Mouse (Mus musculus) midbrain, embryonic 13.5 days (tissue): ENCODE measurements around the gene Heca. TPM values are rescaled to one million over a fixed set of nuclear protein-coding genes. Genes with fewer than 3 reads are reported as not detected.
A peak's percentile ranks its signal among the peaks of the same experiment; 100 is the strongest.

Experiments
- ATAC-seq: fragments of 200-750 bp; cut with Nextera tagmentation; 2 replicates; pipeline ENCODE4 v1.8.0; 2017; ENCODE audit warnings: mild to moderate bottlenecking, moderate TSS enrichment, moderate library complexity
- H3K27ac ChIP-seq: fragments of 300-500 bp; sonication (generic); 2 replicates; pipeline ENCODE4 v1.5.1; 2015; ENCODE audit warnings: inconsistent platforms, mild to moderate bottlenecking, moderate library complexity
- H3K27me3 ChIP-seq: fragments of 300-500 bp; sonication (generic); 2 replicates; pipeline ENCODE4 v1.6.1; 2015; ENCODE audit warnings: mild to moderate bottlenecking, inconsistent platforms
- H3K36me3 ChIP-seq: fragments of 300-500 bp; sonication (generic); 2 replicates; pipeline ENCODE4 v1.6.1; 2015; ENCODE audit warnings: mild to moderate bottlenecking, inconsistent platforms
- H3K4me1 ChIP-seq: fragments of 300-500 bp; sonication (generic); replicated peaks from 2 replicates; pipeline ENCODE4 v1.6.1; 2015; ENCODE audit warnings: inconsistent platforms
- H3K4me2 ChIP-seq: fragments of 300-500 bp; sonication (generic); replicated peaks from 2 replicates; pipeline ENCODE4 v1.6.1; 2015; ENCODE audit warnings: moderate library complexity, mild to moderate bottlenecking, inconsistent platforms
- H3K4me3 ChIP-seq: fragments of 300-500 bp; sonication (generic); replicated peaks from 2 replicates; pipeline ENCODE4 v1.5.1; 2015; ENCODE audit warnings: mild to moderate bottlenecking, inconsistent platforms
- H3K9ac ChIP-seq: fragments of 300-500 bp; sonication (generic); replicated peaks from 2 replicates; pipeline ENCODE4 v1.6.1; 2015; ENCODE audit warnings: mild to moderate bottlenecking, inconsistent platforms
- H3K9me3 ChIP-seq: fragments of 300-500 bp; sonication (generic); 2 replicates; pipeline ENCODE4 v1.6.1; 2016; ENCODE audit warnings: mild to moderate bottlenecking, inconsistent platforms
- WGBS: fragments of 180-500 bp; shearing (Covaris S2); methylation state at CpG from one replicate; pipeline ENCODE4 v1.1.7; 2015; 5-methylcytosine and 5-hydroxymethylcytosine counted together
- polyA plus RNA-seq: library from polyadenylated mRNA; unstranded; fragments of >200 nt; fragmentation: Nextera tagmentation; extraction: Ambion mirVana; gene quantifications from 2 replicates; pipeline ENCODE4 v1.2.1, GENCODE M21; 2015

Heca gene
- polyA plus RNA-seq, 1 experiment from 2014 or later: 4.3 TPM

DNA sequence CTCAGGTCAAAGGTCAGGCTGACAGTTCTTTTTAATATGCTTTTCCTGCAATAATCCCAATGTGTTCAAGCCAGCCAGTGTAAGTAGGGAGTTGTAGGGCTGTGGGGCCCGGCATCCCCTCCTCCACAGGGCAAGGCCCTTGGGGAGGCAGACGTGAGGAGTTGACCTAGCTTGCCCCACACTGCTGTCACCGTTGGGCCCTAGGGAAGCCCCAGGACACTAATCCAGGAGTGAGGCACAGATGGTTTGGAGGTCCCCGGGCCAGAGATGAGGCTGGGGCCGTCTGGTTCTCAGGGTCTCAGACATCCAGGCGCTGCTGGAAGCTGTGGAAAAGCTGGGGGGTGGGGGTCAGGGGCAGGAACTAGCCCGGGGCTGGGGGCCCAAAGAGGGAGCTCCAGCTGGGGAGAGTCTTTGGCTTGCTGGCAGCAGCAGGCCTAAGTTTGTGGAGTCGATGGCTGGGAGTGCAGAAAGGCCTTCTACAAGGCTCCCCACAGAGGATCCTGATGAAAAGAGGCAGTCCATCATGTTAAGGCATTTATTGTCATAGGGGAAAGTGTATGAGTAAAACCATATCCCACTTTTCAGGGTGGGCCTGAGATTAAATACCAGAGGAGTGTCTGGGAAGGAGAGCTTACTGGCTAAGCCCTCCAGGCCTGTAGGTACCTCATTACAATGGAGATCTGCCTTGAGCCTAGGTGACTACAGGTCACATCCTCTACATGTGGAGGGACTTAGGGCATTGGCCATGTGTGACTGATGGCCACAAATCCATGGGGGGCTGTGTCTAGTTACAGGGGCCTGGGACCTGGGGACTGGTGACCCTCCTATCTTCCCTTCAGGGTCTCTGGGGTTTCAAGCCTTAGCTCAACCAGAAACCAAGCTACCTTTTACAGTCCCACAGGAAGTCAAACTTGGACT, 69.6 kb downstream of the Heca start:
- ATAC-seq: peak; percentile 60; the same call in 1 of the 2 replicates
- no peaks in the 10 kb centered on the region for H3K36me3 ChIP-seq

DNA sequence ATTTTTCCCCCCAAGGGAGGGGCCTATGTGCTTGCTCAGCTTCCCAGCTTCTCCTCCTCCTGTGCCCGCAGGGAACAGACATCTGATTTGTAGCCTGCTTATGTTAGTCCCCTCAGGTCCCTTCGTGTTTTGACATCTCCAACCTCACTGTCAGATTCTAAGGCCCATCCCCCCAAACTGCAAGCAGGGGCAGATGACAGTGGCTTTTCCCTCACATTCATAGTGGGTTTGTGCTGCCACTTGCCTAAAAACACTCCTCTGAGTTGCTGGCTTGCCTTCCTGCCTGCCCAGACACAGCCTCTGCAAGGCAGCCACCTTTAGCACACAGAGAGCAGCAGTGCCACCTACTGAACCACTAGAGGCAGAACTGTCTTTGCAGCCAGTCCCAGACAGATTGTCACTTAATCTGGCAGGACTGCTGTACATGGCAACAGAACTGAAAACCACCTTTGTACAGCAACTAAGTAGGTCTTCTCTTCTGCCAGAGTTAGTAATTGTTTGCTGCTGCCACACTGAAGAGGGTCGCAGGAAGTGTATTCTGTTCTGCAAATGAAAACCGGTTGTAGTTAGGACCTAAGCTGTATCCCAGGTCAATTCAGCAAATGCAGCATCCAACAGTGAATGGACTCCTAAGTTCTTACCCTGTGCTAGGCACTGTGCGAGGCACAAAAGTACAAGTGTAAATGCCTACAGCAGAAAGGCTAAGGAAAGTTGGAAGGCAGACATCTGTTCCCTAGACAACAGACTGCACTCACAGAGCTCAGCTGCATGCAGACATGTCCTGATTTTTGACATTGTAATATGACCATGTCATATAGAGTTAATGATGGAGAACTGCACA, 77.8 kb downstream of the Heca start:
- H3K4me1 ChIP-seq: peaks cover 6% of the 10 kb centered on the region
- no peaks in the 10 kb centered on the region for H3K27me3 ChIP-seq
- H3K4me2 ChIP-seq: no peak overlapping the region
- H3K36me3 ChIP-seq: no peaks in the 10 kb centered on the region
- peak; percentile 99 for ATAC-seq
- WGBS: 30% methylated on average over 5 of the region's 5 CpGs
- no peak overlapping the region for H3K9ac ChIP-seq
- H3K27ac ChIP-seq: 0 out of 2 replicates have a peak overlapping the region, but pooled peaks have one; percentile 14
- H3K9me3 ChIP-seq: no peaks in the 10 kb centered on the region
- no peak overlapping the region for H3K4me3 ChIP-seq

More for the DNA sequence above, 69.6 kb downstream of the Heca start:
- H3K27me3 ChIP-seq: no peaks in the 10 kb centered on the region
- peaks cover 5% of the 10 kb centered on the region; the same call in 1 of the 2 replicates for H3K4me1 ChIP-seq
- no peak overlapping the region for H3K4me2 ChIP-seq
- WGBS: 41% methylated on average over 8 of the region's 8 CpGs
- H3K9ac ChIP-seq: no peak overlapping the region
- no peak overlapping the region for H3K4me3 ChIP-seq
- H3K27ac ChIP-seq: no peak overlapping the region
- no peaks in the 10 kb centered on the region for H3K9me3 ChIP-seq

DNA sequence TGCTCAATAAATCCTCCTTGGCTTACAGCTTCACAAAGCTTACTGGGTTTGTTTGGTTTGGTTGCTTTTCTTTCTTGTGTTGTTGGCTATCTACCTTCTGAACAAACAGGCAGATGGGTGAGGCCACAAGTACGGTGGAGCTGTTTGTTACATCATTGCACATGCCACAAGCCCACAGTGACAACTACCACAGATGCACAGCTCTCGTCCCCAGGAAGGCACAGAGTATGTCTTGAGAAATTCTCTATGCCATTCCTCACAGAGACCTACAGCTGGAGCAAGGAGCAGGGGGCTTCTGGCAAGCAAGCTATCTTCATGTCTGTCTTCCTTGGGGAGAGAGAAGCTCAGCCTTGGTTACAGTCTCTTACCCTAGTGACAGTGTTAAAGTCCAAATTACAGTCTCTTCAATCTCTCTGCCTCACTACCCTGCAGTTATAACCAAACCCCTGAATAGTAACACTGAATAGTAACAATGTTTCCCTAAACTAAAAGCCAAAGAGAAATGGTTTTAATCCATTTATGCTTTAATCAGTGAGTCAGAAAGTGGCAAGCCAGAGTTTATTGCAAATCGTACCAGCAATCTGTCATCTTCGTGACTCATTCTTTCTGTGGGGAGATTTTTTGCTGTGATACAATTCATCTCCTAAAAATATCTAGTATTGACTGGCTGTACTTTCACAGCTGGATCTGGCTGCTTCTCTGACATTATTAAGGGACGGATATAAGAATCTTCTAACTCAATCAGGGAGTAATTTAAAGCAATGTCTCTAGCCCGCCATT, 87.0 kb downstream of the Heca start:
- Histone ChIP-seq H3K27ac (no peak overlapping the region), H3K4me1 (no peaks in the 10 kb centered on the region), H3K4me3 (no peak overlapping the region), H3K27me3 (no peaks in the 10 kb centered on the region), H3K36me3 (no peaks in the 10 kb centered on the region), H3K9ac (no peak overlapping the region), H3K4me2 (no peak overlapping the region), H3K9me3 (no peaks in the 10 kb centered on the region)
- no peak for ATAC-seq
- 86% methylated on average over 6 of the region's 6 CpGs for WGBS

DNA sequence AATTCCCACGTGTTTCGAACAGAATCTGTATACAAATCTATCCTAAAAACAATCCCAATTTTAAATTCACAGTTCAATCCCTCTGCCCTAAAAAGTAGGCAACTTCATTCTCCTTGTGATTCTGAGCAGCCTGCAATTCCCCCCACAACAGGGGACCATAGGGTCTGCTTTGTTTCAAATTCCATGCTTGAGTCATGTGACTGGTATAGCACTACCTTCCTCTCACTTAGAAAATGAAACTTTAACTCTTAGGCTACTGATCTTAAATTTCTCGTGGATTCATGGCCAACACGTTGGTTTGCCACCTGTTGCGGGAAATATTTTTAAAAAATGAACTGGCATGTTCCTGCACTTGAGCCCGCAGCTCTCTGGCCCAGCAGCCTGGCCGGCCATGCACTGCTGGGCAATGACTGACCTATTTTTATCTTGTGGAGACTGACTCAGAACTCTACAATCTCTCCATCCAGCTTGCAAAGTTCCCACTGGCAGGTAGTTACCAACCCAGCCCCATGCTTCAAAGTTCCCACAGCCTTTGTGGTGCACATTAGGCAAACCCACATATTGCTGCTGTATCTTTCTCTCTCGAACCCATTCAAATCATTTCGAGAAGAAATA, 90.1 kb downstream of the Heca start:
- H3K27me3 ChIP-seq: no peaks in the 10 kb centered on the region
- 89% methylated on average over 9 of the region's 9 CpGs for WGBS
- ATAC-seq: no peak
- H3K9ac ChIP-seq: no peak overlapping the region
- no peaks in the 10 kb centered on the region for H3K9me3 ChIP-seq
- no peaks in the 10 kb centered on the region for H3K4me1 ChIP-seq
- no peak overlapping the region for H3K27ac ChIP-seq
- no peak overlapping the region for H3K4me2 ChIP-seq
- H3K36me3 ChIP-seq: no peaks in the 10 kb centered on the region
- H3K4me3 ChIP-seq: no peak overlapping the region

DNA sequence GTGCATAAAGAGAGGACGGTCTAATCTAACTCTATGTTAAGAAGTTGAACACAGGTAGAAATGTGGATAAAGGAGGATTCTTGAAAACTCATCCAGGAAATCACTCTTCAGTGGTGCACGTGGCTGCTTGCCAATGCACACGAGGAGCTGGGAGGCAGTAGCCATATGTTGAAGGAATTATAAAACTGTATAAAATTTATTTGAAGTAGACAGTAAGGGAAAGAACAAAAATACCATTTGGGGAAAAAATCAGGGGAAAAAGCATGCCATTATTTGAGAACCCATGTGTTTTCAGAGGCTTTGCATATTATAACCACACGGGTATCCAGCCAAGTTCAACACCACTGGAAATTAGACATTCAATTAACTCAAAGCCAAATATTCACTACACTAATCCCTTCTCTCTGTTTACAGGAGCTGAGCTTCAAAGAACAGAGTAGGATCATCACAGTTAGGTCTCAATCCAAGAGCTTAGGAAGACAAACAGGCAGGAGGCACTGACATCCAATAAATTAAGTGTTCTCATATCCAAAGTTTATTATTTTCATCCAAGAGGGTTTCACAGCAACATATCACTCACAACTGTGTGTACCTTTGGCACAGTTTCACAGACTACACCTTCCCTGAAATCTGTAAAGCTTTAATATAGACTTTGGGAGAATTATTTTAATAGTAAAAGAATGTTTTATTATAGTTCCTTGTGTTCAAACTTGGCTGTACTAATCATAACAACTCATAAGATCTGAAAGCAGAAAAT, 102.9 kb downstream of the Heca start:
- Histone ChIP-seq H3K27ac (no peak overlapping the region), H3K9ac (no peak overlapping the region), H3K4me2 (no peak overlapping the region), H3K9me3 (peaks cover 5% of the 10 kb centered on the region; the same call in 1 of the 2 replicates), H3K36me3 (peaks cover 9% of the 10 kb centered on the region), H3K27me3 (no peaks in the 10 kb centered on the region), H3K4me3 (no peak overlapping the region), H3K4me1 (no peaks in the 10 kb centered on the region)
- ATAC-seq: no peak
- 68% methylated on average over 4 of the region's 4 CpGs for WGBS

DNA sequence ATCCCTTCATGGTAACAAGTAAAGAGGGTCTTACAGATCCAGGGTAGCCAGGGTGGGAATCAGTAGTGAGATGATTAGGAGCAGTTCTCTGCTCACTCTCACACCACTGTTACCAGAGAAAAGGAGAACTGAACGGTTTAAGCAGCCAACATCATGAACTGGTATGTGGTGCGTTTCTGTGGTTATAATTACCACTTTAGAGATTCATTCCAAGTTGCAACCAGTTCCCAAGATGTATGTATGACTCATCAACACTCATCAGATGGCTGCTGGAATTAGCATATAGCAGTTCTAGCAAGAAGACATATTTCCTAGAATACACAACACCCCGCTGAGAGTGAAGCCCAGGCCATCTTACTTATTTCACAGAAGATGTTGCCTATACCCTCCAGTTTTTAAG, 105.8 kb downstream of the Heca start:
- Histone ChIP-seq H3K9me3 (0 out of 2 replicates have a peak, but pooled peaks cover 1% of the 10 kb centered on the region), H3K9ac (no peak overlapping the region), H3K27ac (no peak overlapping the region), H3K4me3 (no peak overlapping the region), H3K36me3 (peaks cover 12% of the 10 kb centered on the region), H3K27me3 (no peaks in the 10 kb centered on the region), H3K4me2 (no peak overlapping the region), H3K4me1 (no peaks in the 10 kb centered on the region)
- ATAC-seq: no peak
- 98% methylated on average over 3 of the region's 3 CpGs for WGBS

DNA sequence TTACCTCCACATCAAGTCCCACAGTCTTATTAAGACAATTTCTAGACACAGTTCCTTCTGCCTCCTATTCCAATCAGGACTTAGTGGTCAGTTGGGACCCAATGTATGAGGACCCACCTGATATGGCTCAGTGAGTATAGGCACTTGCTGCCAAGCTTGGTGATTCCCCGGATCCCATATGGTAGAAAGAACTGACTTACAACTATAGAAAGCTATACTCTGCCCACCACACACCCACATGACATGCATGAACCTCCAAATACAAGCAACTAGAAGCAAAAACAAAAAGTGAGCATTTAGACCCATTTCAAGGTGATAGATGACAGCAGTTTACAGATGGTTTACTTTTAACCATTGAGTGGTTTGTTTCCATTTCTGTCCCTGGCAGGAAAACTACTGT, 111.6 kb downstream of the Heca start:
- H3K9ac ChIP-seq: no peak overlapping the region

DNA sequence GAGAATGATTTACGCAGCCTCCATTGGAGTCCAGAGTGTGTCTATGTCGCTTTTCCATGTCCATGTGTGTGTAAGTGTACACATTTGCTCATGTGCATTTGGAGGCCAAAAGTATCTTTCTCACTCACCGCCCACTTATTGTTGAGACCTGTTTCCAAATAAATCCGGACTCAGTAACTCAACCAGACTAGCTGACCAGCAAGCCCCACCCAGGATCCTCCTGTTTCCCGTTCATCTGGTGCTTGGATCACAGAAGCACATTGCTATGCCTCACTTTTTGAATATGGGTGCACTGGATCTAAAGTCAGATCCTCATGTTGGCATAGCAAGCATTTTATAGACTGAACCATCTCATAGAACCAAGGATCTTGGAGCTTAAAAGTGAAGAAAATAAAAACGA, 112.8 kb downstream of the Heca start:
- Histone ChIP-seq H3K9ac (no peak overlapping the region), H3K27me3 (no peaks in the 10 kb centered on the region), H3K4me1 (peaks cover 20% of the 10 kb centered on the region), H3K36me3 (0 out of 2 replicates have a peak, but pooled peaks cover 3% of the 10 kb centered on the region), H3K4me2 (no peak overlapping the region), H3K27ac (no peak overlapping the region), H3K9me3 (no peaks in the 10 kb centered on the region), H3K4me3 (no peak overlapping the region)
- ATAC-seq: no peak
- 93% methylated on average over 6 of the region's 6 CpGs for WGBS

More for the DNA sequence above, 111.6 kb downstream of the Heca start:
- WGBS: 96% methylated on average over 1 of the region's 1 CpGs
- H3K27ac ChIP-seq: no peak overlapping the region
- H3K4me2 ChIP-seq: no peak overlapping the region
- H3K4me3 ChIP-seq: no peak overlapping the region
- H3K4me1 ChIP-seq: peaks cover 11% of the 10 kb centered on the region
- H3K9me3 ChIP-seq: no peaks in the 10 kb centered on the region
- no peak for ATAC-seq
- H3K27me3 ChIP-seq: no peaks in the 10 kb centered on the region
- 0 out of 2 replicates have a peak, but pooled peaks cover 3% of the 10 kb centered on the region for H3K36me3 ChIP-seq

DNA sequence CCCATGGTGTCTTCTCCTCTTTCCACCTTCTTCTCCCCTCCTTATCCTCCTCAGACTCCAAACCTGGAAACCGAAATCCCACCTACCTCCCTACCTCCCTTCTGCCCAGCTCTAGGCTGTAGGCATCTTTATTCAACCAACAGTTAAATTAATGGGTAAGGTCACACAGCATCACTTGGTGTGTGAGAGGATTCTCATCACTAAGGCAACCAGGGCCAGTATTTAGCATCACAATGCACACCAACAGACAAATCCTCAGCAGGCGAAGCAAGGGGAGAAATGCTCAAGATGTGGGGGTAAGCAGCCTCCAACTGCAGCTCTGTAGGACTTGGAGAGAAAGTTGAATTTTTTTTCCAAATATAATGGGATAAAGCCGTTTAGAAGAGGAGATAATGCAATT, 116.8 kb downstream of the Heca start:
- Histone ChIP-seq H3K27me3 (no peaks in the 10 kb centered on the region), H3K4me2 (no peak overlapping the region), H3K9ac (no peak overlapping the region), H3K4me1 (peaks cover 32% of the 10 kb centered on the region), H3K4me3 (no peak overlapping the region), H3K36me3 (no peaks in the 10 kb centered on the region), H3K27ac (no peak overlapping the region), H3K9me3 (no peaks in the 10 kb centered on the region)
- 5% methylated on average over 3 of the region's 3 CpGs for WGBS
- peak; percentile 71 for ATAC-seq

DNA sequence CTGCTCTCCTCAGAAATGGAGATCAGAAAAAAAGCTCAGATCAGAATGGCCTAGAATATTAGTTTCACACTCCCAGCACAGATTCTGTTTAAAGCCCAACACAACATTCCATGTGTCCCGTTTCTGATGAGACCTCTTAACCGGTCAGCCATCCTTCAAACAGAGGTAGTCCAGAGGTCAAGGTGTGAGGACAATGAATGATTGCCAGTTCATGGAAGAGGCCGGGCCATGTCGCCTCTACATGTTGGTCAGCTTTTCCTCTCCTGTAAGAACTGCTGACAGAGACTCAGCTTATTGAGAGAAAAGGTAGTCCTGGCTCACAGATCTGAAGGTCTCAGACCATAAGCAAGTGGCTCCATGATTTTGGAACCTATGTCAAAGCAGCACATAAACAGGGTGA, 118.7 kb downstream of the Heca start:
- Histone ChIP-seq H3K27ac (no peak overlapping the region), H3K9ac (no peak overlapping the region)

More for the DNA sequence above, 118.7 kb downstream of the Heca start:
- 92% methylated on average over 4 of the region's 4 CpGs for WGBS
- H3K9me3 ChIP-seq: no peaks in the 10 kb centered on the region
- H3K4me1 ChIP-seq: peaks cover 32% of the 10 kb centered on the region
- H3K4me3 ChIP-seq: no peak overlapping the region
- no peaks in the 10 kb centered on the region for H3K27me3 ChIP-seq
- H3K4me2 ChIP-seq: no peak overlapping the region
- ATAC-seq: no peak
- no peaks in the 10 kb centered on the region for H3K36me3 ChIP-seq
